Mouse (Mus musculus) hindbrain, embryonic 10.5 days (tissue): Measurements from ENCODE around the gene Ctsl. TPM values are rescaled to one million over a fixed set of nuclear protein-coding genes. Genes with fewer than 3 reads are reported as not detected.

Experiments
- DNase-seq: peaks from one replicate; pipeline ENCODE4 v3.0.0-alpha.2; 2017; ENCODE audit warnings: low spot score
- H3K27ac ChIP-seq: fragments of 300-500 bp; sonication (generic); 2 replicates; pipeline ENCODE4 v1.5.1; 2016; ENCODE audit warnings: mild to moderate bottlenecking, moderate library complexity
- H3K27me3 ChIP-seq: fragments of 300-500 bp; sonication (generic); 2 replicates; pipeline ENCODE4 v1.6.1; 2016; ENCODE audit warnings: mild to moderate bottlenecking; ENCODE audit not compliant: poor library complexity, insufficient read depth, severe bottlenecking
- H3K36me3 ChIP-seq: fragments of 300-500 bp; sonication (generic); 2 replicates; pipeline ENCODE4 v1.6.1; 2016; ENCODE audit warnings: mild to moderate bottlenecking, moderate library complexity
- H3K4me1 ChIP-seq: fragments of 300-500 bp; sonication (generic); replicated peaks from 2 replicates; pipeline ENCODE4 v1.6.1; 2016; ENCODE audit warnings: mild to moderate bottlenecking
- H3K4me3 ChIP-seq: fragments of 300-500 bp; sonication (generic); 2 replicates; pipeline ENCODE4 v1.5.1; 2016; ENCODE audit warnings: mild to moderate bottlenecking, moderate library complexity
- H3K9me3 ChIP-seq: fragments of 300-500 bp; sonication (generic); 2 replicates; pipeline ENCODE4 v1.6.1; 2016; ENCODE audit warnings: mild to moderate bottlenecking, moderate library complexity
- WGBS: fragments of 180-500 bp; shearing (Covaris S2); methylation state at CpG from one replicate; pipeline ENCODE4 v1.1.7; 2016; 5-methylcytosine and 5-hydroxymethylcytosine counted together
- polyA plus RNA-seq: library from polyadenylated mRNA; unstranded; fragments of >200 nt; fragmentation: Nextera tagmentation; extraction: Ambion mirVana; gene quantifications from 2 replicates; pipeline ENCODE4 v1.2.1, GENCODE M21; 2016

Gene Ctsl
- 135 and 146 TPM in 2 replicates for polyA plus RNA-seq

- peaks cover 32% of the 10 kb centered on the region for H3K36me3 ChIP-seq
- H3K27ac ChIP-seq = peak within 1 kb of the TSS; percentile 90
- peak; percentile 93 for DNase-seq
- under 1% methylated on average over 43 of the region's 43 CpGs for WGBS
- H3K4me3 ChIP-seq = peak within 1 kb of the TSS; percentile 86
- peaks cover 16% of the 10 kb centered on the region for H3K4me1 ChIP-seq
- no peaks in the 10 kb centered on the region for H3K9me3 ChIP-seq
- H3K27me3 ChIP-seq = no peaks in the 10 kb centered on the region
These were observed at the start of gene Ctsl for GRCm38 (mm10) chr13:64370173-64370940. Ctsl (minus strand) TSS chr13:64370890.

GRCm38 (mm10) chr13:64416955-64417601, 46.4 kb upstream of the Ctsl start:
- Histone ChIP-seq H3K4me3 (no peak overlapping the region), H3K36me3 (no peaks in the 10 kb centered on the region), H3K27me3 (no peaks in the 10 kb centered on the region), H3K9me3 (no peaks in the 10 kb centered on the region), H3K27ac (no peak overlapping the region), H3K4me1 (no peaks in the 10 kb centered on the region)
- DNase-seq = no peak
- 69% methylated on average over 5 of the region's 5 CpGs for WGBS

DNA sequence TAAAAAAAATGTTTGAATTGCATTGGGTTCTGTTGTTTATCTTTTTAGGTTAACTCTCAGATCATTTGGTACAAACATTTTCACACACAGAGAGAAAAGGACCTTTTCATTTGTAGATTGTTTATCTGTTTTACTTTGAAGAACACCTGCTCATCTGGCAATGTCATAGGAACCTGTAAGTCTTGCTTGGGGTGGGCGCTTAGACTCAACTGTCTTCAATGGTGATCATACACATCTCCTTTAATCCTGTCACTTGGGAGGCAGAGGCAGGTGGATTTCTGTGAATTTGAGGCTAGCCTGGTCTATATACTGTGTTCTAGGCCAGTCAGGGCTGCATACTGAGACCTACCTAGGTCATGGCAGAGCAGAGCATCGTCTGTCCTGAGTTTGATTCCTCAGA, 45.0 kb upstream of the Ctsl start:
- 87% methylated on average over 2 of the region's 2 CpGs for WGBS

GRCm38 (mm10) chr13:64412752-64413257, 42.1 kb upstream of the Ctsl start:
- no peak overlapping the region for H3K4me3 ChIP-seq
- 82% methylated on average over 2 of the region's 2 CpGs for WGBS
- H3K4me1 ChIP-seq = no peaks in the 10 kb centered on the region
- H3K36me3 ChIP-seq = no peaks in the 10 kb centered on the region
- H3K9me3 ChIP-seq = no peaks in the 10 kb centered on the region
- no peak for DNase-seq
- H3K27me3 ChIP-seq = no peaks in the 10 kb centered on the region
- no peak overlapping the region for H3K27ac ChIP-seq

More for the DNA sequence above, 45.0 kb upstream of the Ctsl start:
- H3K27me3 ChIP-seq = no peaks in the 10 kb centered on the region
- H3K9me3 ChIP-seq = no peaks in the 10 kb centered on the region
- H3K36me3 ChIP-seq = no peaks in the 10 kb centered on the region
- no peak for DNase-seq
- H3K4me3 ChIP-seq = no peak overlapping the region
- no peak overlapping the region for H3K27ac ChIP-seq
- H3K4me1 ChIP-seq = no peaks in the 10 kb centered on the region

DNA sequence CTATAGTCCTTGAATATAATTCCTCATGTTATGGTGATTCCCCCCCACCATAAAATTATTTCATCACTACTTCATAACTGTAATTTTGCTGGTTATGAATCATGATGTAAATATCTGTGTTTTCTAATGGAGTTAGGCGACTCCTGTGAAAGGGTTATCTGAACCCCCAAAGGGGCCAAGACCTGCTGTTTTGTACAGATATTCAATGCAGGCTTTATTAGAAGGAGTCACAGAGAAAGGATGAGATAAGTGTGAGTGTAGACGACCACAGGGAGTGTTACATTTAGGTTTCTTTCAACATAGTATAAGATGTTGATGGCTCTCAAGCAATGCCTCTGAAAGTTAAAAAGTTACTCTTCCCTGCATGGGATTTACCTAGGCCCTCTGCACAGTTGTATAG, 40.6 kb upstream of the Ctsl start:
- H3K4me1 ChIP-seq = no peaks in the 10 kb centered on the region
- no peak overlapping the region for H3K4me3 ChIP-seq
- no peaks in the 10 kb centered on the region for H3K9me3 ChIP-seq
- no peaks in the 10 kb centered on the region for H3K27me3 ChIP-seq
- no peaks in the 10 kb centered on the region for H3K36me3 ChIP-seq
- 82% methylated on average over 2 of the region's 2 CpGs for WGBS
- no peak for DNase-seq
- no peak overlapping the region for H3K27ac ChIP-seq

DNA sequence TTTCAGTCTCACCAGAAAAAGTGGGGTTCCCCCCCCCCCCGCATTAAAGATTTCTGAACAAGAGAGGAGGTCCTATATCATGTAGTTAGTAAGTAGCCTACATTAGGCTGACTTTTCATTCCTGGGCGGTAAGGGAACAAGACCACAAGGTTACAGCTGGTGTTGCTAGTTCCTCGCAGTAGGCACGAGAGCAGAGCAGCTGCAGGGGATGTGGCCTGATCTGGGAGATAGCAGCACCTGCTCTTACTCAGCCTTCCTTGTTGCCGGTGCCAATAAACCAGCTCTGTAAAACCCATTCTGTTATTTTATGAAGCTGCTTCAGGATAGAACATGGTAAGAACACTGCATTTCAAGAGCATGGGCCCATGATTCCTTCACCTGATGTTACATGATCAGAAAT, 39.9 kb upstream of the Ctsl start:
- Histone ChIP-seq H3K27ac (no peak overlapping the region), H3K9me3 (no peaks in the 10 kb centered on the region), H3K36me3 (no peaks in the 10 kb centered on the region), H3K27me3 (no peaks in the 10 kb centered on the region), H3K4me1 (no peaks in the 10 kb centered on the region), H3K4me3 (no peak overlapping the region)
- WGBS = 84% methylated on average over 5 of the region's 5 CpGs
- no peak for DNase-seq

DNA sequence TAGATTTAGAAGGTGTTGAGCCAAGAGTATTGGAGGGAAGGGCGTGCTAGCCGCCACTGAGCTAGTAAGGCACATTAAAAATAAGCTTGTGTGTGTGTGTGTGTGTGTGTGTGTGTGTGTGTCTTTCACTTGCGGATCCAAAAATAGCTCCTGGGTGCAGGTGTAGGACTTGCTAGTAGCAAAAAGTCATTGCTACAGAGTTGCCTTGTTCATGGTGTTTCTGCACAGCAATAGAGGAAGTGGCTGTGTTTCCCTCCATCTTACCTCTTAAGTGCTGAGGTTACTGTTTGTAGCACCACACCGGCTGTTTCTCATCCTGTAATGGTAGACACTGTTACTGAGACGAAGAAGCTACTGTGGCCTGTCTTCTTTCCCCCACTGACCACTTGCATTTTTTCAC, 37.3 kb upstream of the Ctsl start:
- Histone ChIP-seq H3K27ac (no peak overlapping the region), H3K4me1 (no peaks in the 10 kb centered on the region), H3K9me3 (no peaks in the 10 kb centered on the region), H3K27me3 (no peaks in the 10 kb centered on the region), H3K4me3 (no peak overlapping the region), H3K36me3 (no peaks in the 10 kb centered on the region)
- DNase-seq = no peak
- WGBS = 91% methylated on average over 5 of the region's 5 CpGs

- no peaks in the 10 kb centered on the region for H3K36me3 ChIP-seq
- no peaks in the 10 kb centered on the region for H3K27me3 ChIP-seq
- H3K27ac ChIP-seq = no peak overlapping the region
- WGBS = 84% methylated on average over 6 of the region's 6 CpGs
- H3K4me1 ChIP-seq = 0 out of 2 replicates have a peak, but pooled peaks cover 2% of the 10 kb centered on the region
- no peak for DNase-seq
- H3K4me3 ChIP-seq = no peak overlapping the region
- H3K9me3 ChIP-seq = no peaks in the 10 kb centered on the region
These were observed 34.9 kb upstream of the Ctsl start for GRCm38 (mm10) chr13:64405550-64405949.

- H3K27me3 ChIP-seq = no peaks in the 10 kb centered on the region
- DNase-seq = no peak
- 64% methylated on average over 3 of the region's 3 CpGs for WGBS
These were observed 32.8 kb upstream of the Ctsl start for GRCm38 (mm10) chr13:64403519-64403918.

DNA sequence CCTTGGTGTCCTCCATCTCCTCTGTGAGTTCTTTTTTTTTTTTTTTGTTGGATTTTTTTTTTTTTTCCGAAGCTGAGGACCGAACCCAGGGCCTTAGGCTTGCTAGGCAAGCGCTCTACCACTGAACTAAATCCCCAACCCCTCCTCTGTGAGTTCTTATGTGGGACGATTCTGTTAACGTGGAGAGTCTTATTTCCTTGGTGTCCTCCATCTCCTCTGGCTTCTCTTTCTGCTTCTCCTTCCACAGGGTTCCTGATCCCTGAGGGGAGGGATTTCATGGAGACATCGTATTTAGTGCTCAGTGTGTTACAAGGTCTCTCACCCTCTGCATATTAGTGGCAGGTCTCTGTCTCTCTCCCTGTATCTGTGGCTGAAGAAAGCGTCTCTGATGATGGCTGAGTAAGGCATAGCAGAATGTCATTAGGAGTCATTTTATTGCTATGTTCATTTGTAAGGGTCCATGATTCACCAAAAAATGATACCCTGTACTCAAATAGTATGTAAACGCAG, 32.3 kb upstream of the Ctsl start:
- no peak for DNase-seq
- Histone ChIP-seq H3K36me3 (no peaks in the 10 kb centered on the region), H3K9me3 (no peaks in the 10 kb centered on the region), H3K4me1 (0 out of 2 replicates have a peak, but pooled peaks cover 3% of the 10 kb centered on the region), H3K27ac (no peak overlapping the region), H3K27me3 (no peaks in the 10 kb centered on the region), H3K4me3 (no peak overlapping the region)
- WGBS = 89% methylated on average over 8 of the region's 8 CpGs

More at GRCm38 (mm10) chr13:64403519-64403918, 32.8 kb upstream of the Ctsl start:
- 0 out of 2 replicates have a peak, but pooled peaks cover 3% of the 10 kb centered on the region for H3K4me1 ChIP-seq
- H3K27ac ChIP-seq = no peak overlapping the region
- no peaks in the 10 kb centered on the region for H3K36me3 ChIP-seq
- no peaks in the 10 kb centered on the region for H3K9me3 ChIP-seq
- no peak overlapping the region for H3K4me3 ChIP-seq

DNA sequence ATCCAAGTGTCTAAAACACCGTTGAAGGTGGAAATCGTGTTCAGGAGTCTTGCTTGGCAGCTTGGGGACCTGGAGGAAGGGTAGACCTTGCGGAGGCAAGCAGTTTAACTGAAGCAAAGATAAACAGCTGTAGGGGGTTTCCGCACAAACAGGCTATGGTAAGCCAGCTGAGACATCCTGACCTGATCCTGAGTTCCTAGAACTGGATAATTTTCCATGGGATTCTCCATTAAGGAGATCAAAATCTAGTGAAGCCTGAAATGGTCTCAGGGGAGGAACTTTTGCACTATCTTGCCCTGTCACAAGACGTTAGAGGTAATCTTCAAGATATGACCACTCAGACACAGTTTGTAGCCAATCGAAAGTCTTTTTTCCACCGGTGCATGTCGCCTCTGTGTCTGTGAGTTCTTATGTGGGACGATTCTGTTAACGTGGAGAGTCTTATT, 31.8 kb upstream of the Ctsl start:
- H3K27ac ChIP-seq = no peak overlapping the region
- H3K27me3 ChIP-seq = no peaks in the 10 kb centered on the region
- no peak for DNase-seq
- no peaks in the 10 kb centered on the region for H3K36me3 ChIP-seq
- 0 out of 2 replicates have a peak, but pooled peaks cover 3% of the 10 kb centered on the region for H3K4me1 ChIP-seq
- H3K9me3 ChIP-seq = no peaks in the 10 kb centered on the region
- 89% methylated on average over 10 of the region's 10 CpGs for WGBS
- H3K4me3 ChIP-seq = no peak overlapping the region

GRCm38 (mm10) chr13:64402006-64402405, 31.3 kb upstream of the Ctsl start:
- no peak for DNase-seq
- Histone ChIP-seq H3K36me3 (no peaks in the 10 kb centered on the region), H3K4me1 (0 out of 2 replicates have a peak, but pooled peaks cover 3% of the 10 kb centered on the region), H3K4me3 (no peak overlapping the region), H3K9me3 (no peaks in the 10 kb centered on the region), H3K27me3 (no peaks in the 10 kb centered on the region), H3K27ac (no peak overlapping the region)
- WGBS = 62% methylated on average over 3 of the region's 3 CpGs
